Mouse (Mus musculus): Measurements from ENCODE around the gene Gemin5. TPM values are rescaled to one million over a fixed set of nuclear protein-coding genes. Genes with fewer than 3 reads are reported as not detected.
"Not testable (repeated sequence)": the region's sequence is repeated elsewhere in the genome, so short reads cannot be mapped to it uniquely, and the experiment has no call there.

The Gemin5 gene
- polyA plus RNA-seq, 1 experiment from 2014 or later, result 14.9 TPM

DNA sequence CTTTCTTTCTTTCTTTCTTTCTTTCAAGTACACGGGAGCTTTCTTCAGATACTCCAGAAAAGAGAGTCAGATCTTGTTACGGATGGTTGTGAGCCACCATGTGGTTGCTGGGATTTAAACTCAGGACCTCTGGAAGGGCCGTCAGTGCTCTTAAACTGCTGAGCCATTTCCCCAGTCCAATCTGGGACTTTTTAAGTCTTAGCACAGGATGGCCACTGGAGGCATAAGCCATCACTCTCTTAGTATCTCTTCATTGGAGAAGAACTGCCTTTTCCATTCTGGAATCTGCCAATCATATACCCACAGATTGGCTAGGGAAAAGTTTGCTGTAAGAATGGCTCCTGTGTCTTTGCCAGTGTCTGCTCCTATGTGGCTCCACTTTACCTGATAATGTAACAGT is 61.3 kb downstream of the Gemin5 start:
- no peak overlapping the region for H3K27ac ChIP-seq (ENCODE audit: poor library complexity, severe bottlenecking)
- H3K4me2 ChIP-seq, result no peak overlapping the region
- no peak for ATAC-seq (ENCODE audit: insufficient number of reproducible peaks, low FRiP score)
- peaks cover 18% of the 10 kb centered on the region for H3K4me1 ChIP-seq (replicated peaks)
- H3K9me3 ChIP-seq (replicated peaks), result no peaks in the 10 kb centered on the region
- H3K9ac ChIP-seq, result no peak overlapping the region
- H3K36me3 ChIP-seq, result peaks cover 31% of the 10 kb centered on the region
- H3K27me3 ChIP-seq (replicated peaks), result no peaks in the 10 kb centered on the region
- WGBS, result 63% methylated on average over 3 of the region's 3 CpGs
- no peak overlapping the region for H3K4me3 ChIP-seq

- Histone ChIP-seq H3K27me3 (replicated peaks) (no peaks in the 10 kb centered on the region), H3K9me3 (replicated peaks) (no peaks in the 10 kb centered on the region), H3K4me1 (replicated peaks) (peaks cover 18% of the 10 kb centered on the region), H3K27ac (ENCODE audit: poor library complexity, severe bottlenecking) (peak overlapping the region; percentile 86), H3K36me3 (peaks cover 5% of the 10 kb centered on the region; the same call in 1 of the 2 replicates), H3K4me3 (peak overlapping the region; percentile 89), H3K9ac (peak overlapping the region; percentile 92), H3K4me2 (peak overlapping the region; percentile 86)
- ATAC-seq (ENCODE audit: insufficient number of reproducible peaks, low FRiP score), result peak; percentile 37; the same call in 1 of the 2 replicates
- under 1% methylated on average over 24 of the region's 24 CpGs for WGBS
These were observed 64.0 kb downstream of the Gemin5 start for GRCm38 (mm10) chr11:58104351-58104791.

DNA sequence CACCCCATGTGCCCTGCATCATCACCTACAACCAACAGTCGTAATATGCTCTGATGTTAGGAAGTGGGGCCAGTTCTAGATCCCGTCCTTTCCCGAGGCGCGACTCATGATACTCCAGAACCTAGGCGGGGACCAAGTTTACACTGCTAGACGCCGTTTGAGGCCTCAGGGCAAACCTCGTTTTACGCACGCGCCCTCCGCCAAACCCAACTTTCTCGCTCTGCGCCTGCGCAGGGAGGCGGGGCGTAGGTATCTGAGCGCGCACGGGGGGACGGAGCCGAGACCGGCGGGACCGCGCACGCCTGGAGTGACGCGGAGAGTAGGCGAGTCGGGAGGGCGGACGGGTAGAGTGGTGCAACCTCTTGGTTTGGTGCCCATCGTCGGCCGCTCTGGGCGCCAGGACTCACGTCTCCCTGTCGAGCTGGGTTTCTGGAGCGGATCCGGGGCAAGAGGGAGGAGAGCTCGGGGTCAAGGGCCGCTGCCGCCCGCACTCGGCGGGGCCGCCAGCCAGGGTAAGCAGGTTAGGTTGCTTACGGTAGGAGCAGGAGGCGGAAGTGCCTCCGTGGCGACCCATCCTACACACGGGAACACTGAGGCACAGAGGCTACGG is 64.5 kb downstream of the Gemin5 start, which contains the start of gene Cnot8:
Gene Cnot8 (plus strand): TSS at position 457 of the 610 bp plus-strand sequence.
- H3K36me3 ChIP-seq, result peaks cover 5% of the 10 kb centered on the region; the same call in 1 of the 2 replicates
- H3K27ac ChIP-seq (ENCODE audit: poor library complexity, severe bottlenecking), result peak within 1 kb of the TSS; percentile 86
- under 1% methylated on average over 55 of the region's 55 CpGs for WGBS
- H3K4me3 ChIP-seq, result peak within 1 kb of the TSS; percentile 89
- no peaks in the 10 kb centered on the region for H3K9me3 ChIP-seq (replicated peaks)
- H3K4me1 ChIP-seq (replicated peaks), result peaks cover 18% of the 10 kb centered on the region
- no peaks in the 10 kb centered on the region for H3K27me3 ChIP-seq (replicated peaks)
- peak within 1 kb of the TSS; percentile 92 for H3K9ac ChIP-seq
- peak; percentile 98 for ATAC-seq (ENCODE audit: insufficient number of reproducible peaks, low FRiP score)
- peak within 1 kb of the TSS; percentile 86 for H3K4me2 ChIP-seq

DNA sequence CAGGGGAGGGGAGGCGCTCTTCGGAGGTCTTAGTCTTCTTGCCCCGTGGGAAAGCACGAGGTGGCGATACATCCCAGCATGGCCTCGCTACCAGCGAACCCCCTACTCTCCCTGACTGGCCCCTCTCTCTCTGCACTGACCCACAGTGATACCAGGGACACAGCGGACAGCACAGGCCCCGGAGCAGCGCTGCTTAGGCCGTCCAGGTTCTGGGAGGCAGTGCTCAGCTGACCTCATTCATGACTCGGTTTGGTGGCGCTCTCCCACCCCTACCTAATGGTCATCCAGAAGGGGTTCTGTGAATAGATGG is 65.0 kb downstream of the Gemin5 start:
- peak overlapping the region; percentile 89 for H3K4me3 ChIP-seq
- H3K27ac ChIP-seq (ENCODE audit: poor library complexity, severe bottlenecking), result peak overlapping the region; percentile 41; the same call in 1 of the 2 replicates
- H3K9me3 ChIP-seq (replicated peaks), result no peaks in the 10 kb centered on the region
- H3K27me3 ChIP-seq (replicated peaks), result no peaks in the 10 kb centered on the region; the same call in 1 of the 2 replicates
- ATAC-seq (ENCODE audit: insufficient number of reproducible peaks, low FRiP score), result peak; percentile 19; the same call in 1 of the 2 replicates
- no peaks in the 10 kb centered on the region for H3K36me3 ChIP-seq
- H3K9ac ChIP-seq, result peak overlapping the region; percentile 47
- 58% methylated on average over 13 of the region's 13 CpGs for WGBS
- H3K4me2 ChIP-seq, result peak overlapping the region; percentile 86
- peaks cover 18% of the 10 kb centered on the region for H3K4me1 ChIP-seq (replicated peaks)

- Histone ChIP-seq H3K9ac (peak overlapping the region; percentile 47; the same call in 1 of the 2 replicates), H3K9me3 (replicated peaks) (no peaks in the 10 kb centered on the region), H3K4me3 (peak overlapping the region; percentile 89; the same call in 1 of the 2 replicates), H3K27me3 (replicated peaks) (no peaks in the 10 kb centered on the region; the same call in 1 of the 2 replicates), H3K36me3 (no peaks in the 10 kb centered on the region), H3K4me1 (replicated peaks) (peaks cover 15% of the 10 kb centered on the region), H3K4me2 (peak overlapping the region; percentile 86), H3K27ac (ENCODE audit: poor library complexity, severe bottlenecking) (no peak overlapping the region)
- ATAC-seq (ENCODE audit: insufficient number of reproducible peaks, low FRiP score), result no peak
- WGBS, result 85% methylated on average over 9 of the region's 9 CpGs
These were observed 65.6 kb downstream of the Gemin5 start for GRCm38 (mm10) chr11:58102581-58103343.

DNA sequence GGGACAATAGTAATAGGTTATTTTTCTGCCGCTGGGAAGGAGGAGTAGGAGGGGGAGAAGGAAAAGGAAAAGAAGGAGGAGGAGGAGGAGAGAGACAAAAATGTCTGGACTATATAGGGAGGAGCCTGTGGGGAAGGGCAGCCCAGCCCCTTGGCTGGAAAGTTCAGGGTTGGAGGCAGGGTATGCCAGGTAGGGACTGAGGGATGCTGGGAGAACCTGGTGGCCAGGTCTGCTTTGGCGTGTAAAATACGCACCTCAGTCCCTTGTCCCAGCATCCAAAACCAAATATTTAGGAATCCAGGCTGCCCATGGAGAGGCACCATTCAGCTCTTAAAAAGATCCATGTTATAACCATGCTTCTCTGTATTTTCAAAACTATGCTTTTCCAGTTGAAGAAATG is 66.2 kb downstream of the Gemin5 start:
- Histone ChIP-seq H3K27ac (ENCODE audit: poor library complexity, severe bottlenecking) (no peak overlapping the region), H3K27me3 (replicated peaks) (no peaks in the 10 kb centered on the region; the same call in 1 of the 2 replicates), H3K36me3 (no peaks in the 10 kb centered on the region), H3K4me2 (no peak overlapping the region), H3K4me1 (replicated peaks) (peaks cover 18% of the 10 kb centered on the region), H3K4me3 (no peak overlapping the region), H3K9ac (no peak overlapping the region), H3K9me3 (replicated peaks) (no peaks in the 10 kb centered on the region)
- 88% methylated on average over 3 of the region's 3 CpGs for WGBS
- no peak for ATAC-seq (ENCODE audit: insufficient number of reproducible peaks, low FRiP score)

GRCm38 (mm10) chr11:58101194-58101720 is 67.1 kb downstream of the Gemin5 start:
- no peak overlapping the region for H3K9ac ChIP-seq
- no peak overlapping the region for H3K27ac ChIP-seq (ENCODE audit: poor library complexity, severe bottlenecking)
- WGBS, result 78% methylated on average over 4 of the region's 4 CpGs
- no peaks in the 10 kb centered on the region; the same call in none of the 2 replicates for H3K27me3 ChIP-seq (replicated peaks)
- no peaks in the 10 kb centered on the region for H3K9me3 ChIP-seq (replicated peaks)
- peaks cover 17% of the 10 kb centered on the region for H3K4me1 ChIP-seq (replicated peaks)
- H3K36me3 ChIP-seq, result no peaks in the 10 kb centered on the region
- H3K4me2 ChIP-seq, result no peak overlapping the region
- ATAC-seq (ENCODE audit: insufficient number of reproducible peaks, low FRiP score), result no peak
- H3K4me3 ChIP-seq, result no peak overlapping the region

DNA sequence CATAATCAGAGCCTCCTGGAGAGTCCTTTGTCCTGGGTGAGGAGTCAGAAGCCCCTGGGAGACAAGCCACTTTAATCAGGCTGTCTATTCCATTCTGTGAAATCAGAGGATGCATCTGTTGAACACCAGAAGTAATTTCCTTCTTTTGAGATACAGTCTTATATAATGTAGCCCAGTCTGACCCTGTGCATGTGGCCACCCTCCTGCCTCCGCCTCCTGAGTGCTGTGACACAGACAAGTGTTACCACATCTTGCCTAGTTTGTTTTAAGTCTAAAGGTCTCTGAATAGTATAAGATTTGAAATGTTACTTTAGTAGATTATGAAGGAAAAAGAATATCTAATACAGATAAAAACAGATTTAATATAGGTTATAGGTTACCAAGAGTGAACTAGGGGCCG is 68.3 kb downstream of the Gemin5 start:
- no peak overlapping the region for H3K9ac ChIP-seq
- WGBS, result 83% methylated on average over 2 of the region's 2 CpGs
- no peaks in the 10 kb centered on the region for H3K9me3 ChIP-seq (replicated peaks)
- H3K4me2 ChIP-seq, result no peak overlapping the region
- H3K27ac ChIP-seq (ENCODE audit: poor library complexity, severe bottlenecking), result no peak overlapping the region
- ATAC-seq (ENCODE audit: insufficient number of reproducible peaks, low FRiP score), result no peak
- H3K27me3 ChIP-seq (replicated peaks), result no peaks in the 10 kb centered on the region; the same call in none of the 2 replicates
- no peaks in the 10 kb centered on the region for H3K36me3 ChIP-seq
- H3K4me1 ChIP-seq (replicated peaks), result peaks cover 12% of the 10 kb centered on the region
- H3K4me3 ChIP-seq, result no peak overlapping the region

GRCm38 (mm10) chr11:58098366-58098720 is 70.0 kb downstream of the Gemin5 start:
- H3K27me3 ChIP-seq (replicated peaks); H3K27ac ChIP-seq (ENCODE audit: poor library complexity, severe bottlenecking); H3K4me1 ChIP-seq (replicated peaks); ATAC-seq (ENCODE audit: insufficient number of reproducible peaks, low FRiP score); H3K36me3 ChIP-seq; H3K9ac ChIP-seq; H3K9me3 ChIP-seq (replicated peaks): not testable (repeated sequence)
- peak overlapping the region; percentile 95 for H3K4me2 ChIP-seq
- H3K4me3 ChIP-seq, result peak overlapping the region; percentile 55
- 59% methylated on average over 5 of the region's 5 CpGs for WGBS

DNA sequence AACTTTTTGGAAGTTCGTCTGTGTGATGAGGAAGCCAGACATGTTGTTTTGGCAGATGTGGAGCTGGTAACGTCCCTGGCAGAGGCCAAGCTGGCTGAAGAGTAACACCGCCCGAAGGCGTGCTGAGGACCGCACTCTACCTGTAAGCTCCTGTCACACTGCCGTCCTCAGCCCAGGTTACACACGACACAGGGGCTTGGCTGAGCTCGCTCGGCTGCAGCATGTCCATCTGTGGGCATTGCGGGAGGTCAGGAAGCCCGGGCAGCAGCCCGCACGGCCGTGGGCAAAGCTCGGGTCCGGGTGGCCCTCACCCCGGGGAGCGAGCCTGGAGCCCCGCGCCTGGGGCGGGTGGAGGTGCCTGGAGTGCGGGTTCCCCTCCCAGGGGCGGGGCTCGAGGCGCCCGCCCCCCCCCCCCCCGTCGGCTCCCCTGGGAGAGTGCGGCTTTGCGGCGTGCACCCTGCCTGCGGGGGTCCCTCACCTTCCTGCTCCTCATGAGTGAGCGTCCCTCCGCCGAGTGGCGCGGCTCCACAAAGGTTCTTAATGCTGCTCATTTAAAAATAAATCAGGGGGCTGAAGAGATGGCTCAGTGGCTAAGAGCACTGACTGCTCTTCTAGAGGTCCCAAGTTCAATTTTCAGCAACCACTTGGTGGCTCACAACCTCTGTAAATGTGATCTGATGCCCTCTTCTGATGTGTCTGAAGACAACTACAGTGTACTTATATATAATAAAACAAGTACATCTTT is 70.5 kb downstream of the Gemin5 start:
- WGBS, result 1% methylated on average over 28 of the region's 38 CpGs
- no peaks in the 10 kb centered on the region; the same call in none of the 2 replicates for H3K27me3 ChIP-seq (replicated peaks)
- H3K27ac ChIP-seq (ENCODE audit: poor library complexity, severe bottlenecking), result no peak overlapping the region
- peak overlapping the region; percentile 95 for H3K4me2 ChIP-seq
- H3K4me1 ChIP-seq (replicated peaks), result peaks cover 9% of the 10 kb centered on the region; the same call in 1 of the 2 replicates
- ATAC-seq (ENCODE audit: insufficient number of reproducible peaks, low FRiP score), result peak; percentile 63
- H3K36me3 ChIP-seq, result no peaks in the 10 kb centered on the region
- H3K4me3 ChIP-seq, result peak overlapping the region; percentile 55
- no peaks in the 10 kb centered on the region for H3K9me3 ChIP-seq (replicated peaks)
- H3K9ac ChIP-seq, result peak overlapping the region; percentile 71

Measured in heart, embryonic 12.5 days (tissue).